Mouse (Mus musculus) heart, postnatal 0 days (tissue): ENCODE measurements around the gene Ypel5.

ENCODE experiments used
- CTCF ChIP-seq: IDR thresholded peaks from 2 replicates; pipeline ENCODE4 v1.5.1; 2016; ENCODE audit warnings: antibody characterized with exemption, control low read depth, low read depth
- EP300 ChIP-seq: IDR thresholded peaks from 2 replicates; pipeline ENCODE4 v1.6.1; 2016; ENCODE audit warnings: antibody characterized with exemption, low read depth

GRCm38 (mm10) chr17:72881051-72881450, 44.8 kb downstream of the Ypel5 start:
- TF ChIP-seq EP300: no peak
- TF ChIP-seq CTCF: no peak
